Comparison of ENCODE assay signal across 8 mouse cellular contexts in the genomic region with DNA sequence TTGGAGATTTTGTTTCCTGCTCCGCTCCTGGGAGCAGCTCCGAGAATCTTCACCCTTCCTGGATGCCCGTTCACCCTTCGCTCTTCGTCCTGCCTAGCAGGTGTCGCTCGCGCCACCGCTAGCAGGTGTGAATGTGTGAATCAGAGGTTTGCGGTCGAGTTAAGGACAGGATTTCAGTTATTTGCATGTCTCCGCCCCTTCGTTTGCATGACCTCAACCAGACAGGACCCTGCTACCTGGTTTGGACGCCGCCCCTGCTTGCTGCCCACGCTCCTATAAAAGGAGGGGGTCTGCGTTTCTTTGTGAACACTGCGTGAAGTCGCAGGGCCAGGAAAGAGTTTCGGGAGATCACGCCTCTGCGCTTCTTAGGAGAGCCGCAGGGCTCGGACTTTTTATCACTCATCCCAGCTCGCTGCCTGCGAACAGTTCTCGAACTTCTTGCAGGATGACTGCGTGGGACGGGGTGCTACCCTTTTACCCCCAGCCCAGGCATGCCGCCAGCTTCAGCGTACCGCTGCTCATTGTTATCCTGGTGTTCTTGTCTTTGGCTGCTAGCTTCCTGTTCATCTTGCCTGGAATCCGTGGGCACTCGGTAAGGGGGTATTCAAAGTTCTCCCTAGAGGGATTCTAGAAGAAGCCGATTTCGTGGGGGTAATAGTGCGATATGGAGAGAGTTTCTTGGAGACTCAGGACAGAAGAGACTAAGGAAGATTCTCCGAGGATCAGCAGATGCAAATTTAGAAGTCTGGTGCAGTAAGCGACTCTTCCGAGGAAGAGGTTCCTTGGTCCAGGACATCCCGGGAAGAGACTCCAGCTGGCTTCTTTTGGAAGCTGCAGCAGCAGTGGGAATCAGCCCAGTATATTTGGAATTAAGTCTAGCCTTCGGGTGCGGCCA. TPM values are rescaled to one million over a fixed set of nuclear protein-coding genes. Genes with fewer than 3 reads are reported as not detected.
DNase-seq lines count a peak whose midpoint lies in the region; ATAC-seq and TF ChIP-seq lines count a peak whose summit lies in the region.

A gene (plus strand): TSS at position 305 of the 895 bp plus-strand sequence.

- no peak for TF ChIP-seq EP300 in ES-Bruce4 (IDR thresholded peaks at IDR 0.05; ENCODE audit: insufficient read depth, low read depth, low read length)

- H3K4me3 ChIP-seq in ES-Bruce4 (ENCODE audit: low read depth, low read length) (peak within 1 kb of the TSS; percentile 3; the same call in 1 of the 2 replicates), myocyte (no peak within 1 kb of the TSS)
- peak within 1 kb of the TSS; percentile 3; the same call in 1 of the 2 replicates for H3K4me3 ChIP-seq in bone marrow macrophage, adult 2 months (ENCODE audit: insufficient read depth, low read length)
- H3K4me3 ChIP-seq in limb, embryonic 10.5 days: peak within 1 kb of the TSS; percentile 40

- TF ChIP-seq POLR2A in ES-Bruce4 (IDR thresholded peaks at IDR 0.05; ENCODE audit: insufficient read depth, low read length) (no peak), myocyte (IDR thresholded peaks at IDR 0.05; ENCODE audit: insufficient read length, low read depth) (no peak)
- no peak for TF ChIP-seq POLR2A in bone marrow macrophage, adult 2 months (IDR thresholded peaks at IDR 0.05; ENCODE audit: borderline replicate concordance, low read depth, low read length)

- DNase-seq in limb, embryonic 10.5 days (ENCODE audit: low spot score): peak; percentile 52
- no peak for DNase-seq in spleen, postnatal 4 days (ENCODE audit: low spot score in 2 of 2)
- DNase-seq in left cerebral cortex, adult 8-10 months (ENCODE audit: low spot score in 2 of 2): no peak

- no peaks in the 10 kb centered on the region for H3K9me3 ChIP-seq in ES-Bruce4 (replicated peaks; ENCODE audit: control insufficient read depth, insufficient read depth, low read length, poor library complexity, severe bottlenecking)
- no peaks in the 10 kb centered on the region for H3K9me3 ChIP-seq in limb, embryonic 10.5 days (replicated peaks)

- no peak for TF ChIP-seq CTCF in ES-Bruce4 (IDR thresholded peaks at IDR 0.05; ENCODE audit: low read depth, low read length)
- TF ChIP-seq CTCF in bone marrow macrophage, adult 2 months (IDR thresholded peaks at IDR 0.05; ENCODE audit: low read depth, low read length): no peak

- no peaks in the 10 kb centered on the region for H3K4me1 ChIP-seq in ES-Bruce4 (ENCODE audit: control insufficient read depth, insufficient read depth, low read length)
- H3K4me1 ChIP-seq in bone marrow macrophage, adult 2 months (ENCODE audit: control insufficient read depth, insufficient read depth, low read length): peaks cover 6% of the 10 kb centered on the region
- H3K4me1 ChIP-seq in limb, embryonic 10.5 days: peaks cover 47% of the 10 kb centered on the region

- H3K27me3 ChIP-seq in ES-Bruce4 (ENCODE audit: control insufficient read depth, insufficient read depth, low read length, poor library complexity, severe bottlenecking) (peaks cover 23% of the 10 kb centered on the region), myocyte (ENCODE audit: control insufficient read depth, insufficient read depth, insufficient read length) (peaks cover 13% of the 10 kb centered on the region)
- H3K27me3 ChIP-seq in limb, embryonic 10.5 days (ENCODE audit: low read depth, poor library complexity, severe bottlenecking): peaks cover 100% of the 10 kb centered on the region

- H3K36me3 ChIP-seq in ES-Bruce4 (ENCODE audit: control insufficient read depth, insufficient read depth, low read length, poor library complexity, severe bottlenecking): no peaks in the 10 kb centered on the region
- H3K36me3 ChIP-seq in limb, embryonic 10.5 days: no peaks in the 10 kb centered on the region
- H3K36me3 ChIP-seq in myocyte (ENCODE audit: control insufficient read depth, insufficient read depth): no peaks in the 10 kb centered on the region

- peak; percentile 1 to 2; a peak in 1 of 4 replicates for ATAC-seq in hematopoietic stem cell, adult 5-6 weeks (replicated peaks in 1 of 2; ENCODE audit: insufficient read depth in 1 of 2, low FRiP score in 2 of 2, low TSS enrichment in 1 of 2, low read depth in 1 of 2, poor library complexity in 2 of 2, severe bottlenecking in 2 of 2)
- no peak for ATAC-seq in granulocyte monocyte progenitor cell, adult 5-6 weeks (replicated peaks; ENCODE audit: poor library complexity, severe bottlenecking)

- H3K27ac ChIP-seq in ES-Bruce4 (ENCODE audit: insufficient read depth, low read length): no peak within 1 kb of the TSS
- H3K27ac ChIP-seq in bone marrow macrophage, adult 2 months (ENCODE audit: insufficient read depth, low read depth, low read length): no peak within 1 kb of the TSS
- H3K27ac ChIP-seq in limb, embryonic 10.5 days: no peak within 1 kb of the TSS

- WGBS in limb, embryonic 10.5 days: 2% methylated on average over 43 of the region's 43 CpGs

- H3K9ac ChIP-seq in ES-Bruce4 (ENCODE audit: low read depth, poor library complexity, severe bottlenecking): no peak within 1 kb of the TSS

- peak within 1 kb of the TSS; percentile 67 for H3K4me2 ChIP-seq in myocyte (ENCODE audit: low read depth)

- H3ac ChIP-seq in myocyte (ENCODE audit: control insufficient read depth, insufficient read length): no peak within 1 kb of the TSS

- H3K79me2 ChIP-seq in myocyte (ENCODE audit: control insufficient read depth, insufficient read depth): no peaks in the 10 kb centered on the region

TF ChIP-seq in myocyte, 11 proteins besides CTCF, POLR2A, EP300 and RAD21:
- TF ChIP-seq REST (IDR thresholded peaks at IDR 0.05; ENCODE audit: insufficient read depth, insufficient read length) (no peak), POLR2AphosphoS2 (IDR thresholded peaks at IDR 0.05; ENCODE audit: insufficient read length, low read depth) (no peak), CEBPB (IDR thresholded peaks at IDR 0.05; ENCODE audit: insufficient read depth, poor library complexity, severe bottlenecking) (no peak), USF1 (IDR thresholded peaks at IDR 0.05; ENCODE audit: low read depth) (no peak), MYOD1 (IDR thresholded peaks at IDR 0.05; ENCODE audit: control insufficient read depth in 1 of 3, insufficient read length in 2 of 3, low read depth in 2 of 3) (peak in 2 of 3 experiments; percentile 53 to 58)

RNA-seq across cellular contexts. Expression of the gene that starts here (rescaled TPM):
- polyA plus RNA-seq in ES-Bruce4 (2011; ENCODE audit: insufficient read depth, insufficient read length, low read depth, missing spikeins) (not detected in 2 replicates), myocyte (2012; fragmentation: generic; extraction: Trizol) (not detected)
- not detected in 2 replicates for polyA plus RNA-seq in bone marrow macrophage, adult 2 months (2012; ENCODE audit: insufficient read depth, insufficient read length, missing spikeins)
- not detected in 2 replicates for total RNA-seq in hematopoietic stem cell, adult 5-6 weeks (2017)
- polyA plus RNA-seq in limb, embryonic 10.5 days (2016; fragmentation: Nextera tagmentation; extraction: Ambion mirVana): 0.13 TPM in 1 of 2 replicates, not detected in the other
- total RNA-seq in granulocyte monocyte progenitor cell, adult 5-6 weeks (2014; fragmentation: Nextera tagmentation): not detected in 2 replicates
- total RNA-seq in granulocyte monocyte progenitor cell, adult 5-6 weeks (2017): not detected in 2 replicates
- not detected for total RNA-seq in left cerebral cortex, adult 8-10 months (2022)

Comparison
In these comparisons a context has a peak if more than half of its experiments do, and no peak if none do; other contexts are left out.
1. Peak in ATAC-seq in hematopoietic stem cell, adult 5-6 weeks; RNA of the gene not detected or under 1 TPM.
2. Peak in DNase-seq and H3K4me3 ChIP-seq in limb, embryonic 10.5 days; RNA of the gene not detected or under 1 TPM.